Mouse (Mus musculus) MEL (cell line): ENCODE measurements around the gene Synrg. TPM values are rescaled to one million over a fixed set of nuclear protein-coding genes. Genes with fewer than 3 reads are reported as not detected.

Experiments
- DNase-seq: peaks from one replicate; pipeline ENCODE4 v3.0.0; 2011; ENCODE audit warnings: low read depth, low spot score
- H3K27ac ChIP-seq: 2 replicates; pipeline ENCODE4 v1.5.1; 2012; ENCODE audit warnings: low read depth, mild to moderate bottlenecking, control low read depth, low read length, moderate library complexity; ENCODE audit not compliant: control insufficient read depth
- H3K27me3 ChIP-seq, 2 experiments: fragments of 150-350 bp in 1 of 2; sonication (generic) in 1 of 2; 2 replicates each; pipeline ENCODE4 v1.6.1; 2012; ENCODE audit warnings: low read length in 2 of 2, mild to moderate bottlenecking in 2 of 2, improper control_type of control experiment in 1 of 2, moderate library complexity in 1 of 2; ENCODE audit not compliant: insufficient read depth in 2 of 2, control insufficient read depth in 1 of 2
- H3K36me3 ChIP-seq, 2 experiments: 2 replicates each; pipeline ENCODE4 v1.6.1; 2012 to 2014; ENCODE audit warnings: low read length in 2 of 2, improper control_type of control experiment in 1 of 2, inconsistent platforms in 1 of 2, mild to moderate bottlenecking in 1 of 2; ENCODE audit not compliant: insufficient read depth in 2 of 2, control insufficient read depth in 1 of 2
- H3K4me1 ChIP-seq, 2 experiments: fragments of 150-350 bp in 1 of 2; sonication (generic) in 1 of 2; 2 replicates each; pipeline ENCODE4 v1.6.1; 2012; ENCODE audit warnings: low read length in 2 of 2, improper control_type of control experiment in 1 of 2, mild to moderate bottlenecking in 1 of 2; ENCODE audit not compliant: insufficient read depth in 2 of 2, control insufficient read depth in 1 of 2
- H3K4me3 ChIP-seq, 2 experiments: fragments of 150-350 bp in 1 of 2; sonication (generic) in 1 of 2; 2 replicates each; pipeline ENCODE4 v1.5.1; 2012; ENCODE audit warnings: low read depth in 2 of 2, low read length in 2 of 2, mild to moderate bottlenecking in 2 of 2, moderate library complexity in 2 of 2, control low read depth in 1 of 2, improper control_type of control experiment in 1 of 2; ENCODE audit not compliant: control insufficient read depth in 1 of 2, insufficient read depth in 1 of 2
- H3K79me2 ChIP-seq: 2 replicates; pipeline ENCODE4 v1.6.1; 2012; ENCODE audit warnings: mild to moderate bottlenecking, low read length, moderate library complexity; ENCODE audit not compliant: control insufficient read depth, poor library complexity, insufficient read depth
- H3K9ac ChIP-seq: 2 replicates; pipeline ENCODE4 v1.6.1; 2012; ENCODE audit warnings: low read depth, mild to moderate bottlenecking, control low read depth, low read length, moderate library complexity; ENCODE audit not compliant: control insufficient read depth, poor library complexity, severe bottlenecking
- H3K9me3 ChIP-seq: fragments of 150-350 bp; sonication (generic); replicated peaks from 2 replicates; pipeline ENCODE4 v1.6.1; 2012; ENCODE audit warnings: mild to moderate bottlenecking, low read length, improper control_type of control experiment, moderate library complexity; ENCODE audit not compliant: insufficient read depth
- CTCF ChIP-seq, 3 experiments: IDR thresholded peaks in 2 of 3; conservative IDR thresholded peaks in 1 of 3; 2 replicates each; pipeline ENCODE4 v1.5.1; 2011 to 2012; ENCODE audit warnings: low read length in 3 of 3, low read depth in 2 of 3, mild to moderate bottlenecking in 2 of 3, improper control_type of control experiment in 1 of 3, inconsistent platforms in 1 of 3, mixed read lengths in 1 of 3, moderate library complexity in 1 of 3; ENCODE audit not compliant: control insufficient read depth in 1 of 3, insufficient read depth in 1 of 3, poor library complexity in 1 of 3, severe bottlenecking in 1 of 3
- EP300 ChIP-seq, 2 experiments: IDR thresholded peaks; 2 replicates each; pipeline ENCODE4 v1.6.1; 2011; ENCODE audit warnings: improper control_type of control experiment in 2 of 2, low read length in 2 of 2, low read depth in 1 of 2, mild to moderate bottlenecking in 1 of 2
- ETS1 ChIP-seq: IDR thresholded peaks from 2 replicates; pipeline ENCODE4 v1.6.1; 2012; ENCODE audit warnings: low read depth, mild to moderate bottlenecking, inconsistent platforms, low read length, improper control_type of control experiment, moderate library complexity
- GATA1 ChIP-seq: IDR thresholded peaks from 2 replicates; pipeline ENCODE4 v1.6.1; 2011; ENCODE audit warnings: low read depth, low read length, improper control_type of control experiment
- KAT2A ChIP-seq: conservative IDR thresholded peaks from 2 replicates; pipeline ENCODE4 v1.6.1; 2012; ENCODE audit warnings: low read depth, low read length, improper control_type of control experiment, inconsistent platforms
- MYB ChIP-seq: IDR thresholded peaks from 2 replicates; pipeline ENCODE4 v1.6.1; 2011; ENCODE audit warnings: mild to moderate bottlenecking, low read depth, low read length, improper control_type of control experiment
- MYC ChIP-seq: IDR thresholded peaks from 2 replicates; pipeline ENCODE4 v1.6.1; 2011; ENCODE audit warnings: low read depth, mild to moderate bottlenecking, low read length, improper control_type of control experiment, moderate library complexity
- NRF1 ChIP-seq: IDR thresholded peaks from 2 replicates; pipeline ENCODE4 v1.6.1; 2014; ENCODE audit warnings: low read depth, mild to moderate bottlenecking, inconsistent platforms, low read length, improper control_type of control experiment, moderate library complexity; ENCODE audit not compliant: poor library complexity, insufficient read depth, severe bottlenecking
- POLR2A ChIP-seq, 2 experiments: IDR thresholded peaks; 2 replicates each; pipeline ENCODE4 v1.6.1; 2011 to 2012; ENCODE audit warnings: low read length in 2 of 2, mild to moderate bottlenecking in 2 of 2, control low read depth in 1 of 2, improper control_type of control experiment in 1 of 2, low read depth in 1 of 2, moderate library complexity in 1 of 2; ENCODE audit not compliant: control insufficient read depth in 1 of 2, insufficient read depth in 1 of 2, poor library complexity in 1 of 2
- SIN3A ChIP-seq: IDR thresholded peaks from 2 replicates; pipeline ENCODE4 v1.6.1; 2012; ENCODE audit warnings: low read length, improper control_type of control experiment, inconsistent platforms
- TCF12 ChIP-seq: IDR thresholded peaks from 2 replicates; pipeline ENCODE4 v1.6.1; 2014; ENCODE audit warnings: low read depth, mild to moderate bottlenecking, inconsistent platforms, low read length, improper control_type of control experiment, moderate library complexity
- USF1 ChIP-seq: IDR thresholded peaks from 2 replicates; pipeline ENCODE4 v1.6.1; 2014; ENCODE audit warnings: low read depth, mild to moderate bottlenecking, inconsistent platforms, low read length, improper control_type of control experiment, moderate library complexity
- USF2 ChIP-seq, 2 experiments: IDR thresholded peaks; 2 replicates each; pipeline ENCODE4 v1.6.1; 2011 to 2012; ENCODE audit warnings: improper control_type of control experiment in 2 of 2, low read length in 2 of 2, borderline replicate concordance in 1 of 2, inconsistent platforms in 1 of 2, low read depth in 1 of 2, mild to moderate bottlenecking in 1 of 2; ENCODE audit not compliant: insufficient read depth in 1 of 2
- ZC3H11A ChIP-seq: IDR thresholded peaks from 2 replicates; pipeline ENCODE4 v1.6.1; 2012; ENCODE audit warnings: low read depth, mild to moderate bottlenecking, inconsistent platforms, low read length, improper control_type of control experiment
- ZKSCAN1 ChIP-seq: IDR thresholded peaks from 2 replicates; pipeline ENCODE4 v1.6.1; 2012; ENCODE audit warnings: low read depth, mild to moderate bottlenecking, inconsistent platforms, low read length, improper control_type of control experiment, moderate library complexity
- ZMIZ1 ChIP-seq: IDR thresholded peaks from 2 replicates; pipeline ENCODE4 v1.6.1; 2012; ENCODE audit warnings: low read depth, mild to moderate bottlenecking, inconsistent platforms, low read length, improper control_type of control experiment, moderate library complexity
- ZNF384 ChIP-seq: IDR thresholded peaks from 2 replicates; pipeline ENCODE4 v1.6.1; 2012; ENCODE audit warnings: low read depth, mild to moderate bottlenecking, inconsistent platforms, low read length, improper control_type of control experiment
- polyA plus RNA-seq, 2 experiments: library from polyadenylated mRNA; stranded (reverse) in 1 of 2; unstranded in 1 of 2; fragments of >175 nt in 1 of 2; fragments of >200 nt in 1 of 2; gene quantifications; 2 replicates each; pipeline versions ENCODE4 v1.2.1 to v1.2.4; 2012; ENCODE audit warnings: low replicate concordance in 2 of 2, low read depth in 1 of 2; ENCODE audit not compliant: insufficient read length in 2 of 2, insufficient read depth in 1 of 2, missing spikeins in 1 of 2
- total RNA-seq: library from RNA; depleted of rRNA; stranded (reverse); fragments of 300-350 nt; gene quantifications from 2 replicates; pipeline ENCODE4 v1.2.3, GENCODE M21; 2012

Gene Synrg
- total and polyA plus RNA-seq, 3 experiments = 24.7 to 75.3 (median 26.4) TPM

DNA sequence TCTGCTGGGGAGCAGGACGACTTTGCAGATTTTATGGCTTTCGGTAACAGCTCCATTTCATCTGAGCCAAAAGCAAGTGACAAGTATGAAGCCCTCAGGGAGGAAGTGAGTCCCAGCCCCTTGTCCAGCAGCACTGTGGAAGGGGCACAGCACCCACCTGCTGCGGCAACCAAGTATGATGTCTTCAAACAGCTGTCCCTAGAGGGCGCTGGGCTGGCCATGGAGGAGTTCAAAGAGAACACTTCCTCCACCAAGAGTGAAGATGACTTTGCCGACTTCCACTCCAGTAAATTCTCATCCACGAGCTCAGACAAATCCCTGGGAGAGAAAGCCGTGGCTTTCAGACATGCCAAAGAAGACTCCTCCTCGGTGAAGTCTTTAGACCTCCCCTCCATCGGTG, 44.8 kb downstream of the Synrg start:
- Histone ChIP-seq H3K9me3 (no peaks in the 10 kb centered on the region), H3K27ac (no peak overlapping the region), H3K36me3 (peaks cover 0 to 23% of the 10 kb centered on the region in 2 experiments; a peak in 2 of 4 replicates), H3K4me3 (no peak overlapping the region), H3K9ac (no peak overlapping the region), H3K27me3 (no peaks in the 10 kb centered on the region), H3K79me2 (no peaks in the 10 kb centered on the region), H3K4me1 (no peaks in the 10 kb centered on the region)
- DNase-seq = peak; percentile 38
- TF ChIP-seq CTCF (IDR thresholded peaks at IDR 0.05 in 2 of 3, conservative IDR thresholded peaks at IDR 0.05 in 1 of 3; ENCODE audit: control insufficient read depth in 1 of 3, insufficient read depth in 1 of 3, low read depth in 2 of 3, low read length in 3 of 3, poor library complexity in 1 of 3, severe bottlenecking in 1 of 3) (peak; percentile 25 to 68 (median 52); a peak in 5 of 6 replicates), ZC3H11A (no peak)

DNA sequence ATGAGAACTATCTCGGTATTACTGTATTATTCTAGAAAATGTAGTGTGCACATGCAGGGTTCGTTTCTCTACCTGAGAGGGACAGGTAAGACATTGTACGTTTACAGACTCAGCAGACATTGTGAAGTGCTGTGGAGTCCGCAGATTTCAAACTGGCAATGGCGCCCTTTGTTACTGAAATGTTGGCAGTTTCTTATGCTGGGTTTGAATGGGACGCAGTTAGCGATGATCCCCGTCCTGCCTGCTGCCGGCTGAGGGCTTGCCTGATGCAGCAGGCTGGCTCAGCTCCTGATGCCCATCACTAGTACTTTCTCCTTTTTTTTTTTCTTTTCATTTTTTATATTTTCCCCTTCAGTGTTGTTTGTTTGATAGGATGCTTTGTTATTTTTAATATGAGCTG, 46.2 kb downstream of the Synrg start:
- Histone ChIP-seq H3K79me2 (no peaks in the 10 kb centered on the region), H3K9ac (no peak overlapping the region), H3K9me3 (no peaks in the 10 kb centered on the region), H3K27me3 (no peaks in the 10 kb centered on the region), H3K36me3 (peaks cover 0 to 24% of the 10 kb centered on the region in 2 experiments; a peak in 2 of 4 replicates), H3K27ac (no peak overlapping the region), H3K4me1 (no peaks in the 10 kb centered on the region), H3K4me3 (no peak overlapping the region)
- DNase-seq = no peak
- TF ChIP-seq GATA1 (no peak), SIN3A (no peak), ZKSCAN1 (no peak), USF2 (IDR thresholded peaks at IDR 0.05; ENCODE audit: borderline replicate concordance in 1 of 2, insufficient read depth in 1 of 2, low read depth in 1 of 2, low read length in 2 of 2) (no peak), MYB (no peak), TCF12 (no peak), POLR2A (IDR thresholded peaks at IDR 0.05; ENCODE audit: control insufficient read depth in 1 of 2, insufficient read depth in 1 of 2, low read depth in 1 of 2, low read length in 2 of 2, poor library complexity in 1 of 2) (no peak), NRF1 (no peak), ZMIZ1 (no peak), USF1 (no peak), MYC (no peak), KAT2A (no peak), ETS1 (no peak), EP300 (IDR thresholded peaks at IDR 0.05; ENCODE audit: low read depth in 1 of 2, low read length in 2 of 2) (no peak), ZNF384 (no peak)
